Mouse (Mus musculus): ENCODE data around the gene Olfr389.

GRCm38 (mm10) chr11:73802952-73803351 is 22.4 kb upstream of the Olfr389 start, which contains the start of gene Olfr391-ps:
- TF ChIP-seq CTCF (IDR thresholded peaks at IDR 0.05; ENCODE audit: borderline replicate concordance, control insufficient read depth, extremely low read depth, insufficient read depth, low read length, poor library complexity), result no peak
- TF ChIP-seq POLR2A (IDR thresholded peaks at IDR 0.05; ENCODE audit: control insufficient read depth, extremely low read depth, insufficient read depth, low read length, poor library complexity), result no peak

All from thymus, adult 2 months (tissue).